Mouse (Mus musculus): ENCODE results near the gene Tcte2.

DNA sequence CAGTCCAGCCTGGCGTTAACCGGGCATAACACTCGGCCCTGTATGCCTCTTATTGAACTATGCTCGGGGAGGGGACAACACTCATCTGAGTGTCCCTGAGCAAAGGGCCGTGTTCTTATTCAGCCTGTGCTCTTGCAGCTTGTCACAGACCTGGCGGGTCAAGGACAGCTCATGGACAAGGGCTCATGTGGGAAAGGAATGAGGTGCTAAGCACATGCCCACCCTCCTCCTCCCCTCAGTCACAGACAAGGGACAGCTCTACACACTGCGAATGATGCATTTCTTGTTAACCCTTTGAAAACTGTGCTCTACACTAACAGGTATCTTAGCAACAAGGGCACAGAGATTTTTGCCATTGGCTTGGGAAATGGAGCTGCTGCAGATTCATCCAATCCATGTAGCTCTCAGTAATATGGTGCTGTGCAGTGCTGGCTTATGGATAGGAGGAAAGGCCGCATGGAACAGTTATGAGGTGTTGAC is 25.8 kb downstream of the Tcte2 start:
- TF ChIP-seq CTCF (IDR thresholded peaks at IDR 0.05) (no peak), EP300 (IDR thresholded peaks at IDR 0.05) (no peak)
